In the genomic region with DNA sequence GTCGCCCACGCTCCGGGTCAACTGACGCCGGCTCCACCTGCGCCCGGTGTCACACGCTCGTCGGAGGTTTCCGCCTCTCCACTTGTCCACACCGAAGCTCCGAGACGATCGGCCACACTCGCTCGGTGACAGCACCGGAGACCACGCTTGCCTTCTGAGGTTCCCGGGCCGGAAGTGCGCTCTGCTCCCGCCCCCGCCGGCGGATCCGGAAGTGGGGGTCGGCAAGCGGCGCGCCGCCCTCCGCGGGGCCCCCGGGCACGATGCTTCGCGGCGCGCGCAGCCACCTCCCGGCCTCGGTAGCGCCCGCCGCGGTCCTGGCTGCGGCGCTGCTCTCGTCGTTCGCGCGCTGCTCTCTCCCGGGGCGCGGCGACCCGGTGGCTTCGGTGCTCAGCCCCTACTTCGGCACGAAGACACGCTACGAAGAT, we compare ENCODE assay signal across 7 mouse cellular contexts. TPM values are rescaled to one million over a fixed set of nuclear protein-coding genes. Genes with fewer than 3 reads are reported as not detected.
DNase-seq lines count a peak whose midpoint lies in the region; ATAC-seq lines count a peak whose summit lies in the region.

A gene (plus strand): TSS at position 89 of the 425 bp plus-strand sequence.

- no peaks in the 10 kb centered on the region for H3K9me3 ChIP-seq in intestine, embryonic 15.5 days
- no peaks in the 10 kb centered on the region for H3K9me3 ChIP-seq in midbrain, embryonic 11.5 days (ENCODE audit: control insufficient read depth, low read length)

- H3K4me2 ChIP-seq in intestine, embryonic 15.5 days (replicated peaks): peak within 1 kb of the TSS; percentile 67
- peak within 1 kb of the TSS; percentile 75 for H3K4me2 ChIP-seq in midbrain, embryonic 11.5 days

- peak within 1 kb of the TSS; percentile 69 for H3K9ac ChIP-seq in intestine, embryonic 15.5 days
- H3K9ac ChIP-seq in midbrain, embryonic 11.5 days (ENCODE audit: low read length): peak within 1 kb of the TSS; percentile 79

- intact Hi-C loops in gastrocnemius, postnatal 36 days (cut with DNase I): loop anchor here (5.0 to 10.0 kb wide), 2 partner anchors 388 to 511 kb away; no protein-coding TSS in a partner anchor
- intact Hi-C loops in left cerebral cortex, postnatal 4 days (cut with DNase I): loop anchor here (5.0 to 10.0 kb wide), 2 partner anchors 381 to 513 kb away; a partner anchor contains a TSS

- no peaks in the 10 kb centered on the region for H3K36me3 ChIP-seq in intestine, embryonic 15.5 days
- H3K36me3 ChIP-seq in midbrain, embryonic 11.5 days (ENCODE audit: control insufficient read depth, insufficient read depth, low read length): no peaks in the 10 kb centered on the region

- peak within 1 kb of the TSS; percentile 87 for H3K27ac ChIP-seq in intestine, embryonic 15.5 days
- H3K27ac ChIP-seq in midbrain, embryonic 11.5 days (ENCODE audit: low read depth, low read length): peak within 1 kb of the TSS; percentile 76

- no peaks in the 10 kb centered on the region for H3K27me3 ChIP-seq in intestine, embryonic 15.5 days (replicated peaks)
- H3K27me3 ChIP-seq in midbrain, embryonic 11.5 days (ENCODE audit: control insufficient read depth, insufficient read depth, low read length): no peaks in the 10 kb centered on the region

- under 1% methylated on average over 59 of the region's 64 CpGs for WGBS in intestine, embryonic 15.5 days
- under 1% methylated on average over 64 of the region's 64 CpGs for WGBS in midbrain, embryonic 11.5 days

- H3K4me3 ChIP-seq in intestine, embryonic 15.5 days (replicated peaks): peak within 1 kb of the TSS; percentile 57
- H3K4me3 ChIP-seq in midbrain, embryonic 11.5 days (ENCODE audit: low read depth, low read length): peak within 1 kb of the TSS; percentile 72

- ATAC-seq in intestine, embryonic 15.5 days: peak; percentile 91
- peak; percentile 94 for ATAC-seq in midbrain, embryonic 11.5 days (ENCODE audit: low FRiP score)

- peaks cover 14% of the 10 kb centered on the region; the same call in 1 of the 2 replicates for H3K4me1 ChIP-seq in intestine, embryonic 15.5 days (replicated peaks)
- peaks cover 13% of the 10 kb centered on the region for H3K4me1 ChIP-seq in midbrain, embryonic 11.5 days (ENCODE audit: control insufficient read depth, insufficient read depth, low read length)

- peak; percentile 69 for DNase-seq in adrenal gland, adult 8-10 months
- peak; percentile 93 for DNase-seq in embryo, embryonic 11 days
- DNase-seq in gastrocnemius, postnatal 36 days: peak; percentile 70 to 72
- DNase-seq in left cerebral cortex, postnatal 4 days: peak; percentile 89
- peak; percentile 99 for DNase-seq in midbrain, embryonic 11.5 days (ENCODE audit: low spot score, missing footprints)
- DNase-seq in skeletal muscle tissue, adult 2 months (ENCODE audit: low read depth, low spot score): peak; percentile 48

RNA-seq across cellular contexts. Expression of the gene that starts here (rescaled TPM):
- 10 to 100 TPM; 36.3 to 47.2 (median 39.0) TPM for total RNA-seq in adrenal gland, adult 8-10 months (2022)
- total RNA-seq in gastrocnemius, postnatal 36 days (2021): 10 to 100 TPM; 12.7 to 15.2 TPM
- polyA plus RNA-seq in intestine, embryonic 15.5 days (2015; fragmentation: Nextera tagmentation; extraction: Ambion mirVana): 58.0 and 66.9 TPM in 2 replicates
- 10 to 100 TPM; 47.2 to 48.5 TPM for total RNA-seq in left cerebral cortex, postnatal 4 days (2021)
- polyA plus RNA-seq in midbrain, embryonic 11.5 days (2014; fragmentation: Nextera tagmentation; extraction: Ambion mirVana): 68.9 and 73.8 TPM in 2 replicates

Comparison
In these comparisons a context has a peak if more than half of its experiments do, and no peak if none do; other contexts are left out.
1. Peak in every context shown above with its lines: DNase-seq, ATAC-seq, H3K4me3 ChIP-seq and H3K27ac ChIP-seq.
2. DNase-seq: peak in every context shown above with its lines; median percentile 99 in midbrain, embryonic 11.5 days; 93 in embryo, embryonic 11 days; 89 in left cerebral cortex, postnatal 4 days; 71 in gastrocnemius, postnatal 36 days; 69 in adrenal gland, adult 8-10 months; 48 in skeletal muscle tissue, adult 2 months.